Comparison of ENCODE assay signal across 17 mouse cellular contexts in genomic region chr8:44031376-44031775, GRCm38 (mm10).
"Had no signal": no experiment of that assay in that cellular context is flagged by ENCODE, and none has a peak within 500 bp of the region (broad histone marks: within the 10 kb centered on the region; RNA-seq: fewer than 3 reads in every experiment).

No protein-coding gene starts in this region.

- DNase-seq: lung, adult 18-20 months; lung, embryonic 14.5 days; lung, postnatal 10 days; lung, postnatal 4 days; midbrain, embryonic 14.5 days; right cerebral cortex, postnatal 14 days; thymus, adult 2 months; thymus, postnatal 25 days; thymus, postnatal 4 days had no signal

- H3K9me3 ChIP-seq: midbrain, embryonic 10.5 days; midbrain, embryonic 12.5 days; neural tube, embryonic 13.5 days; neural tube, embryonic 15.5 days; stomach, embryonic 15.5 days had no signal

- H3K4me3 ChIP-seq: midbrain, embryonic 10.5 days; midbrain, embryonic 12.5 days; myocyte; neural tube, embryonic 13.5 days; neural tube, embryonic 15.5 days; stomach, embryonic 15.5 days had no signal

- H3K27me3 ChIP-seq: midbrain, embryonic 12.5 days; neural tube, embryonic 13.5 days; neural tube, embryonic 15.5 days; stomach, embryonic 15.5 days had no signal

- H3K27ac ChIP-seq: midbrain, embryonic 10.5 days; midbrain, embryonic 12.5 days; neural tube, embryonic 13.5 days; neural tube, embryonic 15.5 days; stomach, embryonic 15.5 days; stomach, postnatal 0 days had no signal

- ATAC-seq: midbrain, embryonic 16.5 days had no signal

- H3K4me1 ChIP-seq: midbrain, embryonic 10.5 days; midbrain, embryonic 12.5 days; neural tube, embryonic 13.5 days; neural tube, embryonic 15.5 days; stomach, embryonic 15.5 days had no signal

- H3K36me3 ChIP-seq: midbrain, embryonic 10.5 days; midbrain, embryonic 12.5 days; neural tube, embryonic 13.5 days; neural tube, embryonic 15.5 days; stomach, embryonic 15.5 days had no signal

- H3K9ac ChIP-seq: lung, embryonic 14.5 days; midbrain, embryonic 12.5 days; neural tube, embryonic 13.5 days; neural tube, embryonic 15.5 days; stomach, embryonic 15.5 days had no signal

- H3K4me2 ChIP-seq: lung, embryonic 14.5 days; midbrain, embryonic 12.5 days; neural tube, embryonic 13.5 days; neural tube, embryonic 15.5 days; stomach, embryonic 15.5 days had no signal
